Mouse (Mus musculus) forebrain, embryonic 14.5 days (tissue): ENCODE results near the gene Sh3rf3. TPM values are rescaled to one million over a fixed set of nuclear protein-coding genes. Genes with fewer than 3 reads are reported as not detected.
A peak's percentile ranks its signal among the peaks of the same experiment; 100 is the strongest.

ENCODE experiments used
- ATAC-seq: fragments of 200-750 bp; cut with Nextera tagmentation; 2 replicates; pipeline ENCODE4 v1.8.0; 2017; ENCODE audit warnings: mild to moderate bottlenecking, moderate library complexity
- DNase-seq: peaks from one replicate; pipeline ENCODE4 v3.0.0-alpha.2; 2015; ENCODE audit warnings: low spot score
- H3K27ac ChIP-seq: fragments of 300-500 bp; sonication (generic); 2 replicates; pipeline ENCODE4 v1.5.1; 2014; ENCODE audit warnings: low read depth, mild to moderate bottlenecking, control low read depth, low read length, moderate library complexity
- H3K27me3 ChIP-seq: fragments of 300-500 bp; sonication (generic); replicated peaks from 2 replicates; pipeline ENCODE4 v1.6.1; 2014; ENCODE audit warnings: low read length, control low read depth, mixed read lengths; ENCODE audit not compliant: control insufficient read depth, insufficient read depth
- H3K36me3 ChIP-seq: fragments of 300-500 bp; sonication (generic); 2 replicates; pipeline ENCODE4 v1.6.1; 2014; ENCODE audit warnings: low read length, control low read depth; ENCODE audit not compliant: control insufficient read depth, insufficient read depth
- H3K4me1 ChIP-seq: fragments of 300-500 bp; sonication (generic); 2 replicates; pipeline ENCODE4 v1.6.1; 2014; ENCODE audit warnings: antibody characterized with exemption, low read length, control low read depth; ENCODE audit not compliant: control insufficient read depth, insufficient read depth
- H3K4me2 ChIP-seq: fragments of 300-500 bp; sonication (generic); 2 replicates; pipeline ENCODE4 v1.6.1; 2014; ENCODE audit warnings: mild to moderate bottlenecking, control low read depth, low read length
- H3K4me3 ChIP-seq: fragments of 300-500 bp; sonication (generic); 2 replicates; pipeline ENCODE4 v1.5.1; 2014; ENCODE audit warnings: low read depth, low read length, control low read depth
- H3K9ac ChIP-seq: fragments of 300-500 bp; sonication (generic); 2 replicates; pipeline ENCODE4 v1.6.1; 2014; ENCODE audit warnings: mild to moderate bottlenecking, low read length, control low read depth, moderate library complexity
- H3K9me3 ChIP-seq: fragments of 300-500 bp; sonication (generic); replicated peaks from 2 replicates; pipeline ENCODE4 v1.6.1; 2016; ENCODE audit warnings: low read length, control low read depth, mixed read lengths; ENCODE audit not compliant: control insufficient read depth
- WGBS: fragments of 180-500 bp; shearing (Covaris S2); extraction: QIAGEN DNeasy Blood & Tissue Kit; methylation state at CpG from one replicate; pipeline ENCODE4 v1.1.7; 2014; 5-methylcytosine and 5-hydroxymethylcytosine counted together
- polyA plus RNA-seq: library from polyadenylated mRNA; unstranded; fragments of >200 nt; fragmentation: Nextera tagmentation; extraction: Ambion mirVana; gene quantifications from 2 replicates; pipeline ENCODE4 v1.2.1, GENCODE M21; 2014

Sh3rf3 gene
- polyA plus RNA-seq, 1 experiment from 2014 or later = 5.8 TPM

DNA sequence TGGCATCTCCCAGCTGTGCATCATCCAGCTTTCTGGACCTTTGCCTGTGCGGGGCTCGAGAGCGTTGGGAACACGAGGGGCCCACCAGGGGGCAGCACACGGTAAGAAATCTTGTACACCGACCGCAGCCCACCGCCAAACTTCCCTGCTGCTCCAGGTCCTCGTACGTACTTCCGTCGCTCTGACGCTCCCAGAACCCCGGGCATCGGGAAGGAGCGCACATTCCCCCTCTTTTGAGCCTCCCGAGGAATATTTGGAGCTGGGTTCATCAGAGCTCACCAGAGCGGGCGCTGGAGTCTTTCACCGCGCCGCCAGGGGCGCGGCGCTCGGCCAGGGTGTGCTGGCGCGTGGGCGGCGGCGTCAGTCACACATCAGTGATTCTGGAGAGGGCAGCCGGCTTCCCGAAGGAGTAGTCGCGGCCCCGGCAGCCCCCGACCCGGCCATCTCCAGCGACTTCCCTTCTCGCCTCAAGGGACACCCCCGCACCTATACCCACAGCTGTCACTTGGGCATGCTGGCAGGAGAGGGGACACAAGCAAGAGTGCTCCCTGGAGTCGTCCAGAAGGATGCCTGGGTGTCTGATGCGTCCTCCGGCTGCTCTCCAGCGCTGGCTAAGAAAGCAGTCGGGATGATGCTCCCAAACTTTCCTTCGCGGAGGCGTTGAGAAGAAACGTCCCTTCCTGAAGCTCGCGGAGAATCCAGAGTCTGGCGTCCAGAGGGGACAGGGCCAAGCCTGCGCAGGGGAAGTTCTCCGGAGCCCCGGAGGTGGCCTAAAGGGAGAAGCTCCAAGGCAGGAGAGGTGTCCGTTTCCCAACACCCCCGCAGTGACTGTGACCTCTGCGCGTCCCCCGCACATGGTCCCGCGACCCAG is 714 bp upstream of the Sh3rf3 start:
- peak; percentile 87 for ATAC-seq
- whole genome bisulfite sequencing = under 1% methylated on average over 63 of the region's 63 CpGs
- peak; percentile 97 for DNase-seq
- no peaks in the 10 kb centered on the region for H3K9me3 ChIP-seq
- peak overlapping the region; percentile 98 for H3K4me2 ChIP-seq
- peak overlapping the region; percentile 79 for H3K4me3 ChIP-seq
- H3K36me3 ChIP-seq = no peaks in the 10 kb centered on the region
- peaks cover 12% of the 10 kb centered on the region; the same call in 1 of the 2 replicates for H3K4me1 ChIP-seq
- H3K27ac ChIP-seq = peak overlapping the region; percentile 86
- H3K27me3 ChIP-seq = no peaks in the 10 kb centered on the region; the same call in 1 of the 2 replicates
- peak overlapping the region; percentile 77 for H3K9ac ChIP-seq

DNA sequence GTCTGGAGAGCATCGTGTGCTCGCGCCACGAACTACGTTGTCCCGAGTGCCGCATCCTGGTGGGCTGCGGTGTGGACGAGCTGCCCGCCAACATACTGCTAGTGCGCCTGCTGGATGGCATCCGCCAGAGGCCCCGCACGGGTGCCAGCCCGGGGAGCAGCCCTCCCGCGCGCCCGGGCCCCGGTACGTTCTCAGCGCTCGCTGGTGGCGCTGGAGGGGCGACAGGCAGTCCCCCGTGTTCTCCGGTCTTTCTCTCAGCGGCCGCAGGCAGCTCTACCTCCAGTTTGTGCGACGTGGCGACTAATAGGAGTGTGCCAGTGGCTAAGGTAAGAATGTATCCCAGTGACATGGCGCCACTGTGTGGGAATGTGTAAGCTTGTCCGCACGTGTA is 637 bp downstream of the Sh3rf3 start:
- H3K27ac ChIP-seq = 0 out of 2 replicates have a peak overlapping the region, but pooled peaks have one; percentile 86
- whole genome bisulfite sequencing = under 1% methylated on average over 35 of the region's 35 CpGs

DNA sequence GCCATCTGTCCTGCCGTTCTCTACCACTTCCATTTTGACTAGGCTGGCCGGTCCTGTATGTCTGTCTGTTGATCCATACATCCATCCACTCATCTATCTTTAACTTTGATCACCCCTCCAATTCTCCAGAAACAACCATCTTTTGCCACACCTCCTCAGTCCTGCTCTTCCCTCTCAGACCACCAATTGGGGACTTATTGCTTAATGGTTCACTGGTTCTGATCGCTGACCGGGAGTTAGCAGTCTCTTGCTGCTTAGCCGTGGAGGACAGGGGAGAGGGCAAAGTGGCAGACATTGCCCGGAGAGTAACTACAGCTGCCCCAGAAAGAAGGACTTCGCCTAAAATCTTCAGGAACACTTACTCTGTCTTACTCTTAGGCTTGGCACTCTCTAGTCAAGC is 1.3 kb downstream of the Sh3rf3 start:
- Histone ChIP-seq H3K36me3 (no peaks in the 10 kb centered on the region), H3K4me1 (peaks cover 12% of the 10 kb centered on the region; the same call in 1 of the 2 replicates), H3K27ac (no peak overlapping the region), H3K9me3 (no peaks in the 10 kb centered on the region), H3K4me2 (peak overlapping the region; percentile 98), H3K4me3 (peak overlapping the region; percentile 79), H3K27me3 (no peaks in the 10 kb centered on the region; the same call in 1 of the 2 replicates), H3K9ac (peak overlapping the region; percentile 77)
- WGBS = 35% methylated on average over 7 of the region's 7 CpGs
- no peak for DNase-seq
- ATAC-seq = no peak

More for the DNA sequence above, 637 bp downstream of the Sh3rf3 start:
- Histone ChIP-seq H3K9ac (peak overlapping the region; percentile 77), H3K4me1 (peaks cover 12% of the 10 kb centered on the region; the same call in 1 of the 2 replicates), H3K27me3 (no peaks in the 10 kb centered on the region; the same call in 1 of the 2 replicates), H3K9me3 (no peaks in the 10 kb centered on the region), H3K4me2 (peak overlapping the region; percentile 98), H3K36me3 (no peaks in the 10 kb centered on the region), H3K4me3 (peak overlapping the region; percentile 79)
- ATAC-seq (peak; percentile 38), DNase-seq (peak; percentile 58)

DNA sequence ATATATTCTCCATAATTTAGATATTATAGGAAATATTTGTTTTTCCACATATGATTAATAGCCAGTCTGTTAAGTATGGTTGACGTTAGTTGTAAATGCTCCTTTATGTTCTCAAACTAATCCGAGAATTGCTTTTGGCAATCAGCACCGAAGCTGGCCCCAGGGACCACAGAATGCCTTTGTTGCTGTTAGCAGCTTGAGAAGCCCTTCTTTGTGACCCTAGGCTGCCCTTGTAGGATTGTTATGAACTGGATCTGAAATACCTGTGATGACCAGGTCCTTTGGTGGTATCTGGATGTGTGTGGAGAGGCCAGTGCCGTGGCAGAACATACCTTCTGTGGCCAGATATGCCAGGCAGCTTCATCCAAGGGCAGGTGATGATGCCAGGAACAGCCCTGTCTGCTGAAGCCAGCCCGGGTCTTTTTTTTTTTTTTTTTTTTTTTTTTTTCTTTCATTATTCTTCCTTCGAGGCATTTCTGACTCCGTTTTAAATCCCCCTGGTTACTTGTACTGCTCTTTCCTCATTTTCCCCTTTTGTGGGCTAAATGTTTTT is 10.9 kb downstream of the Sh3rf3 start:
- Histone ChIP-seq H3K4me3 (no peak overlapping the region), H3K4me2 (no peak overlapping the region), H3K36me3 (no peaks in the 10 kb centered on the region), H3K27ac (no peak overlapping the region), H3K9ac (no peak overlapping the region), H3K27me3 (no peaks in the 10 kb centered on the region), H3K9me3 (no peaks in the 10 kb centered on the region), H3K4me1 (peaks cover 5% of the 10 kb centered on the region)
- 10% methylated on average over 7 of the region's 7 CpGs for WGBS
- DNase-seq (no peak), ATAC-seq (no peak)

DNA sequence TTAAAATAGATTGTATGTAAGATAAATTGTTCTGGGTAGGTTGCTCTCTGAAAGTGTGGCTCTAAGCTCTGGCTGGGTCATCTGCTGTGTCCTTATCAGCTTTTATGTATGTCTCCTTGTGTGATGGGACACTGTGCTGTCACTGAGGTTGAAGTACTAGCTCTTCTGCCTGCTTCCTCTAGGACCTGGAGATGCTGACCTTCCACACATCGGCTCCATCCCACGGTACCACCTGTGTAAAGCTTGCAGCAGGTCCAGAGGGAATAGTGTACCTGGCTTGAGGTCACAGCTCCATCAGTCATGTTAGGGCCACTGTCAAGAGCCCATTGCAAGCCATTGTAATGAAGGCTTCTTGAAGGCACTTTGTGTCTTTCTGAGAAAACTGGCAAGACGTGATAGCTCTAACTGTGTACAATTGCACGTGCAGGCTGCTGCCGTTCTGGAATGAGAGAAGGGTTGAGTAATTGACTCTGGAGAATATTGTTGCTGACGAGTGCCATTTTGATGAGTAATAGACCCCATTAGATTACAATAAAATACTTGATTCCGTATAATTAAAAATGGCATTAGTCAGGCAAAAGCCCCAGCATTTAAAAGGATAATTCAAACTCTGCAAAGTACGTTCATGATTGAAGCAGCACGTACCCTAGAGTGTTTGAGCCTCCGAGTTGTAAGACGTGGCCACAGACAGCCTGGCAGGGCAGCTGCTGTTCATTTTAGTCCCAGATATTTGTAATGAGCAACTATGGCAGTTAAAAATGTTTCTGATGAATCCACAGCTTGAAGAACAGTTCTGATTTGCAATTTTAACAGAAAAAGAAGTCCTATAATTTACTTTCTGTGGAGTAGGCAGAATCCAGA is 16.3 kb downstream of the Sh3rf3 start:
- peaks cover 4% of the 10 kb centered on the region for H3K4me1 ChIP-seq
- H3K4me3 ChIP-seq = no peak overlapping the region
- no peaks in the 10 kb centered on the region for H3K27me3 ChIP-seq
- no peaks in the 10 kb centered on the region for H3K36me3 ChIP-seq
- ATAC-seq (peak; percentile 34; the same call in 1 of the 2 replicates), DNase-seq (peak; percentile 37)
- no peaks in the 10 kb centered on the region for H3K9me3 ChIP-seq
- H3K9ac ChIP-seq = no peak overlapping the region
- WGBS = 76% methylated on average over 11 of the region's 11 CpGs
- no peak overlapping the region for H3K4me2 ChIP-seq
- no peak overlapping the region for H3K27ac ChIP-seq

DNA sequence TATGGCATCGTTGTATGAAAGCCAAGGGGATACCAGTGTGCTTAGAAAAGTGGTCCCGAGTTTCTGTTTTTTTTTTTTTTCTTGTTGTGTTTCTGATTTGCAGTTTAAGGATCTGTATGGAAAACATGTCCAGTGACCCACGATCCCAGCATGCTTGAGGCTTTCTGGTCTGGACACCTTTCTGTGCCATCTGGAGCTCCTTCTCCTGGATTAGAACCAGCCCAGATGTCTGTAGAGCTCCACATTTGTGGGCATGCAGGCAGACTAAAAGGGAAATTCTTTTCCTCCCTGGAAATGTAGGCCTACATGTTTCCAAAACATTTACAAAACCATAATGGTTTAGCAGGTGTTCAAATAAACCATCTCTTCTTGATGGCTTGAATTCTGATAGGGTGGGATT is 20.0 kb downstream of the Sh3rf3 start:
- Histone ChIP-seq H3K4me2 (no peak overlapping the region), H3K36me3 (no peaks in the 10 kb centered on the region), H3K9ac (no peak overlapping the region), H3K4me1 (no peaks in the 10 kb centered on the region), H3K27ac (no peak overlapping the region), H3K9me3 (no peaks in the 10 kb centered on the region), H3K27me3 (no peaks in the 10 kb centered on the region), H3K4me3 (no peak overlapping the region)
- DNase-seq (no peak), ATAC-seq (no peak)
- WGBS = 84% methylated on average over 3 of the region's 3 CpGs

DNA sequence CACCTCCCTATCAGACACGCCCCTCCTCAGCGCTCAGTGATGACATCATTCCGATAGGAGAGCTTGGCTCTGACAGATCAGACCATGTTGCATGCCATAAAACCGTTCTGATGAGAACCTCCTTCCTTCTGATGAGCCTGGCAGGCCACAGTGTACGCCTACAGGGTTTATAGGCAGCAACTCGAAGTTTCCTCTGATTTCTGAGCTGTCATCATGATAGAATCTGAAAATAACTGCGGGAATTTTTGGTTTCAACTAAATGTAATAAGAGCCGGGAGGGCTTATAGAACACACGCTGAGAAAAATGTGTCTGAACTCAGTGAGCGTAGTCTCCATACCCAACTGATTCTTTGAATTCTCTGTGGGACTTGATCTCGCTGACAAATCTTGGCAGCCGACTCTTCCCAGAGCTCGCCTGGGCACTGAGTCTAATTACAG is 20.6 kb downstream of the Sh3rf3 start:
- Histone ChIP-seq H3K36me3 (no peaks in the 10 kb centered on the region), H3K9ac (no peak overlapping the region), H3K27me3 (no peaks in the 10 kb centered on the region), H3K4me2 (no peak overlapping the region), H3K4me1 (no peaks in the 10 kb centered on the region), H3K9me3 (no peaks in the 10 kb centered on the region), H3K4me3 (no peak overlapping the region), H3K27ac (0 out of 2 replicates have a peak overlapping the region, but pooled peaks have one; percentile 16)
- ATAC-seq (peak; percentile 62; the same call in 1 of the 2 replicates), DNase-seq (peak; percentile 44)
- 65% methylated on average over 13 of the region's 13 CpGs for WGBS

DNA sequence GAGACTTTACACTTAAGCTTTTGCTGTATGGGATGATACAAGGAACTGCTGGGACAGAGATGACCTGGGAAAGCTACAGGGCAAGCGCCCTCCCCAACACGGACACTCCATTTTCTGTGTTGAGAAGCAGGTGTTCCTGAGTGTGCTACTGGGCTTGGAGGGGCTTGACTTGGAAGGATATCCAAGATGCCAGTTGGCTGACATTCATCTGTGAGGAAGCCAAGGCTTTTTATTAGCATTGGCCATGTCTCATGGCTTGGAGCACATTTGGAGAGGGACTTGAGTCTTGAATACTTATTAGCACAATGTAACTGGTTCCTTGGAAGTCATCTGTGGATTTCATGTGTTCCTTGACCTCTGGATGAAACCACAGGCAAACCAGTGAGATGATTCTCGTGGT is 23.2 kb downstream of the Sh3rf3 start:
- no peaks in the 10 kb centered on the region for H3K9me3 ChIP-seq
- H3K4me2 ChIP-seq = no peak overlapping the region
- H3K27ac ChIP-seq = no peak overlapping the region
- WGBS = 81% methylated on average over 3 of the region's 3 CpGs
- ATAC-seq (no peak), DNase-seq (no peak)
- H3K27me3 ChIP-seq = no peaks in the 10 kb centered on the region
- H3K36me3 ChIP-seq = no peaks in the 10 kb centered on the region
- H3K4me1 ChIP-seq = no peaks in the 10 kb centered on the region
- no peak overlapping the region for H3K4me3 ChIP-seq
- no peak overlapping the region for H3K9ac ChIP-seq
